Mouse (Mus musculus) liver, adult 2 months (tissue): ENCODE results near the gene Xpnpep3. TPM values are rescaled to one million over a fixed set of nuclear protein-coding genes. Genes with fewer than 3 reads are reported as not detected.
A peak's percentile ranks its signal among the peaks of the same experiment; 100 is the strongest.

Experiments
- DNase-seq: peaks from one replicate; pipeline ENCODE4 v3.0.0-alpha.2; 2011; ENCODE audit warnings: low read depth, low spot score; ENCODE audit errors: extremely low read depth
- H3K27ac ChIP-seq: fragments of 200-500 bp; replicated peaks from 2 replicates; pipeline ENCODE4 v1.5.1; 2012; ENCODE audit warnings: low read depth, mild to moderate bottlenecking, control low read depth, inconsistent platforms, low read length; ENCODE audit not compliant: insufficient read depth
- H3K27me3 ChIP-seq: fragments of 200-500 bp; 2 replicates; pipeline ENCODE4 v1.6.1; 2012; ENCODE audit warnings: mild to moderate bottlenecking, moderate library complexity, low read length, inconsistent platforms; ENCODE audit not compliant: control insufficient read depth, insufficient read depth
- H3K36me3 ChIP-seq: fragments of 200-500 bp; 2 replicates; pipeline ENCODE4 v1.6.1; 2012; ENCODE audit warnings: low read length, inconsistent platforms; ENCODE audit not compliant: control insufficient read depth, insufficient read depth
- H3K4me1 ChIP-seq: fragments of 200-500 bp; 2 replicates; pipeline ENCODE4 v1.6.1; 2011; ENCODE audit warnings: low read length; ENCODE audit not compliant: control insufficient read depth, insufficient read depth
- H3K4me3 ChIP-seq: fragments of 200-500 bp; 2 replicates; pipeline ENCODE4 v1.5.1; 2011; ENCODE audit warnings: low read depth, mild to moderate bottlenecking, control low read depth, low read length, moderate library complexity; ENCODE audit not compliant: insufficient read depth
- H3K79me2 ChIP-seq: fragments of 200-500 bp; 2 replicates; pipeline ENCODE4 v1.6.1; 2012; ENCODE audit warnings: inconsistent platforms, mild to moderate bottlenecking, low read length, moderate library complexity; ENCODE audit not compliant: control insufficient read depth, insufficient read depth
- H3K9ac ChIP-seq: fragments of 200-500 bp; 2 replicates; pipeline ENCODE4 v1.6.1; 2012; ENCODE audit warnings: low read depth, mild to moderate bottlenecking, control low read depth, inconsistent platforms, low read length
- CTCF ChIP-seq: fragments of 200-500 bp; IDR thresholded peaks from 2 replicates; pipeline ENCODE4 v1.5.1; 2011; ENCODE audit warnings: low read depth, low read length, control low read depth
- POLR2A ChIP-seq: fragments of 200-500 bp; IDR thresholded peaks from 2 replicates; pipeline ENCODE4 v1.6.1; 2011; ENCODE audit warnings: low read length, control low read depth; ENCODE audit not compliant: insufficient read depth; ENCODE audit errors: extremely low read depth
- WGBS: fragments of 180-500 bp; shearing (Covaris S2); methylation state at CpG from one replicate; pipeline ENCODE4 v1.1.7; 2018; 5-methylcytosine and 5-hydroxymethylcytosine counted together
- polyA plus RNA-seq: library from polyadenylated mRNA; depleted of rRNA; stranded (reverse); fragments of >200 nt; gene quantifications from 2 replicates; pipeline ENCODE4 v1.2.3, GENCODE M21; 2012
- total RNA-seq: library from RNA; depleted of rRNA; stranded (reverse); fragments of >200 nt; gene quantifications from 2 replicates; pipeline ENCODE4 v1.2.3, GENCODE M21; 2014

The Xpnpep3 gene
- total and polyA plus RNA-seq, 2 experiments = 6.8 to 8.1 TPM

- Histone ChIP-seq H3K79me2 (peaks cover 17% of the 10 kb centered on the region; the same call in 1 of the 2 replicates), H3K4me3 (no peak overlapping the region), H3K4me1 (no peaks in the 10 kb centered on the region), H3K27me3 (no peaks in the 10 kb centered on the region), H3K36me3 (peaks cover 77% of the 10 kb centered on the region), H3K27ac (no peak overlapping the region), H3K9ac (no peak overlapping the region)
- TF ChIP-seq POLR2A (no peak), CTCF (peak; percentile 38; the same call in 1 of the 2 replicates)
- no peak for DNase-seq
- WGBS = 94% methylated on average over 5 of the region's 5 CpGs
Measured at GRCm38 (mm10) chr15:81386327-81386726, 13.6 kb upstream of the Xpnpep3 start.

- no peaks in the 10 kb centered on the region for H3K27me3 ChIP-seq
- 0 out of 2 replicates have a peak overlapping the region, but pooled peaks have one; percentile 4 for H3K27ac ChIP-seq
- H3K4me1 ChIP-seq = peaks cover 17% of the 10 kb centered on the region
- H3K79me2 ChIP-seq = peaks cover 31% of the 10 kb centered on the region; the same call in 1 of the 2 replicates
- no peak for TF ChIP-seq CTCF
- TF ChIP-seq POLR2A = no peak
- H3K4me3 ChIP-seq = no peak overlapping the region
- no peak overlapping the region for H3K9ac ChIP-seq
- peaks cover 34% of the 10 kb centered on the region for H3K36me3 ChIP-seq
- DNase-seq = no peak
Measured at GRCm38 (mm10) chr15:81392997-81393396, 6.9 kb upstream of the Xpnpep3 start.

- no peak overlapping the region for H3K9ac ChIP-seq
- peak; percentile 87 for DNase-seq
- H3K4me1 ChIP-seq = peaks cover 17% of the 10 kb centered on the region
- H3K27ac ChIP-seq = no peak overlapping the region; the same call in 1 of the 2 replicates
- TF ChIP-seq POLR2A = no peak
- TF ChIP-seq CTCF = no peak
- peaks cover 25% of the 10 kb centered on the region for H3K36me3 ChIP-seq
- no peaks in the 10 kb centered on the region for H3K27me3 ChIP-seq
- peaks cover 33% of the 10 kb centered on the region; the same call in 1 of the 2 replicates for H3K79me2 ChIP-seq
- WGBS = 17% methylated on average over 8 of the region's 8 CpGs
- no peak overlapping the region for H3K4me3 ChIP-seq
Measured at GRCm38 (mm10) chr15:81394211-81394915, 5.6 kb upstream of the Xpnpep3 start.

GRCm38 (mm10) chr15:81398189-81398588, 1.7 kb upstream of the Xpnpep3 start:
- Histone ChIP-seq H3K9ac (no peak overlapping the region), H3K27me3 (no peaks in the 10 kb centered on the region), H3K27ac (no peak overlapping the region), H3K4me1 (peaks cover 19% of the 10 kb centered on the region), H3K79me2 (peaks cover 26% of the 10 kb centered on the region; the same call in 1 of the 2 replicates), H3K36me3 (peaks cover 4% of the 10 kb centered on the region; the same call in 1 of the 2 replicates), H3K4me3 (peak overlapping the region; percentile 24; the same call in 1 of the 2 replicates)
- DNase-seq = no peak
- TF ChIP-seq POLR2A (no peak), CTCF (no peak)

- WGBS = under 1% methylated on average over 21 of the region's 21 CpGs
- H3K4me1 ChIP-seq = peaks cover 14% of the 10 kb centered on the region
- TF ChIP-seq POLR2A (no peak), CTCF (no peak)
- peak overlapping the region; percentile 93 for H3K27ac ChIP-seq
- peak overlapping the region; percentile 99 for H3K4me3 ChIP-seq
- H3K27me3 ChIP-seq = no peaks in the 10 kb centered on the region
- H3K36me3 ChIP-seq = peaks cover 4% of the 10 kb centered on the region; the same call in 1 of the 2 replicates
- peak overlapping the region; percentile 98 for H3K9ac ChIP-seq
- no peak for DNase-seq
- H3K79me2 ChIP-seq = peaks cover 20% of the 10 kb centered on the region; the same call in 1 of the 2 replicates
Measured at GRCm38 (mm10) chr15:81399297-81399637, 671 bp upstream of the Xpnpep3 start.

- DNase-seq = no peak
- 26% methylated on average over 3 of the region's 3 CpGs for WGBS
Measured at GRCm38 (mm10) chr15:81405008-81405407, 5.1 kb downstream of the Xpnpep3 start.

More at GRCm38 (mm10) chr15:81405008-81405407, 5.1 kb downstream of the Xpnpep3 start:
- Histone ChIP-seq H3K27me3 (no peaks in the 10 kb centered on the region), H3K4me1 (peaks cover 2% of the 10 kb centered on the region; the same call in 1 of the 2 replicates), H3K9ac (no peak overlapping the region), H3K36me3 (peaks cover 4% of the 10 kb centered on the region; the same call in 1 of the 2 replicates), H3K27ac (no peak overlapping the region), H3K4me3 (no peak overlapping the region), H3K79me2 (peaks cover 15% of the 10 kb centered on the region; the same call in 1 of the 2 replicates)
- TF ChIP-seq CTCF = no peak
- TF ChIP-seq POLR2A = no peak
